Mouse (Mus musculus): ENCODE data around the gene Wdr77. TPM values are rescaled to one million over a fixed set of nuclear protein-coding genes. Genes with fewer than 3 reads are reported as not detected.
"Not testable (repeated sequence)": the region's sequence is repeated elsewhere in the genome, so short reads cannot be mapped to it uniquely, and the experiment has no call there.

The Wdr77 gene
- total RNA-seq (2014; rRNA removed) (56.4 and 65.1 TPM in 2 replicates), polyA plus RNA-seq (2015; fragmentation: Nextera tagmentation; extraction: Ambion mirVana) (87.9 and 88.1 TPM in 2 replicates)

DNA sequence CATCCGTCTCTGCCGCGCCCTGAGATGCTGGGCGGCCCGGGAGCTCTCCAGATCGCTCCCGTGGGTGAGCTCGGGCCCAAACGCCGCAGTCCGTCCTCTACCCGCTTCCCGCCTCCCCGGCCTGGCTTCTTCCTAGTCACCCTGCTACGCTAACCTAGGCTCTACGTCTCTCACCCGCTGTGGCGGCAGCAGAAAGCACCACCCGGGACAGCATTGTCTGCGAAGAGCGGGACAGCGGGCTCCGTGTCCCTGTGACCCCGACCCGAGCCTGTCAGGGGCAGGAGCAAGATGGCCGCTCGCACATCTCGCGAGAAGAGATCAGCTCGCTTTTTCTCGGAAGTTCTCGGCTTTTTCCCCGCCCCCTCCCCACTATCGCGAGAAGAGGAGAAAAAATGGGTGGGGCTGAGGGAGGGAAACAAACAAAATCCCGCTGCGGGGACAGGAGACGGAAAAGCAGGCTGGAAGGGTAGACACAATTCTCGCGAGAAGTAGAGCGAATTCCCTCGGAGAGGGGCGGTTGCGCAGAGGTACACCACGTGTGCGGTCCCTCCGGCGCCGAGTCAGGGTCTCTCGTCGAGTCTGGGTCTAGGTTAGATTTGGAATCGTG lies at the start of gene Wdr77:
Gene Wdr77, plus strand, starts transcription at position 396 of the 607 bp plus-strand sequence.
- no peaks in the 10 kb centered on the region for H3K27me3 ChIP-seq (ENCODE audit: insufficient read depth, low read length)
- H3K9ac ChIP-seq (replicated peaks; ENCODE audit: low read length, poor library complexity, severe bottlenecking): peak within 1 kb of the TSS; percentile 99
- 0 out of 2 replicates have a peak, but pooled peaks cover 4% of the 10 kb centered on the region for H3K4me1 ChIP-seq (ENCODE audit: insufficient read depth, low read length)
- peak; percentile 99 for DNase-seq (ENCODE audit: low spot score)
- H3K4me3 ChIP-seq (ENCODE audit: low read depth, low read length): peak within 1 kb of the TSS; percentile 95
- peak within 1 kb of the TSS; percentile 73 for H3K4me2 ChIP-seq (ENCODE audit: low read depth, low read length, poor library complexity, severe bottlenecking)
- under 1% methylated on average over 50 of the region's 52 CpGs for WGBS
- no peaks in the 10 kb centered on the region for H3K9me3 ChIP-seq (ENCODE audit: low read length)
- peaks cover 24% of the 10 kb centered on the region for H3K36me3 ChIP-seq (ENCODE audit: insufficient read depth, low read length)
- TF ChIP-seq CTCF (IDR thresholded peaks at IDR 0.05): no peak
- peak; percentile 97 for ATAC-seq (ENCODE audit: low FRiP score)
- peak within 1 kb of the TSS; percentile 86 for H3K27ac ChIP-seq (ENCODE audit: low read depth, low read length)

GRCm38 (mm10) chr3:105910519-105911190 lies 48.5 kb upstream of the Wdr77 start:
- Histone ChIP-seq H3K4me3 (ENCODE audit: low read depth, low read length) (no peak overlapping the region), H3K9me3 (ENCODE audit: low read length) (no peaks in the 10 kb centered on the region), H3K27me3 (ENCODE audit: insufficient read depth, low read length) (no peaks in the 10 kb centered on the region), H3K27ac (ENCODE audit: low read depth, low read length) (no peak overlapping the region), H3K36me3 (ENCODE audit: insufficient read depth, low read length) (no peaks in the 10 kb centered on the region), H3K4me2 (ENCODE audit: low read depth, low read length, poor library complexity, severe bottlenecking) (no peak overlapping the region), H3K9ac (replicated peaks; ENCODE audit: low read length, poor library complexity, severe bottlenecking) (no peak overlapping the region), H3K4me1 (ENCODE audit: insufficient read depth, low read length) (no peaks in the 10 kb centered on the region)
- ATAC-seq (ENCODE audit: low FRiP score) (no peak), DNase-seq (ENCODE audit: low spot score) (no peak)
- WGBS: 81% methylated on average over 11 of the region's 11 CpGs
- TF ChIP-seq CTCF (IDR thresholded peaks at IDR 0.05): no peak

- no peak overlapping the region for H3K4me3 ChIP-seq (ENCODE audit: low read depth, low read length)
- WGBS: 88% methylated on average over 9 of the region's 9 CpGs
- H3K9me3 ChIP-seq (ENCODE audit: low read length): no peaks in the 10 kb centered on the region
- DNase-seq (ENCODE audit: low spot score): no peak
- ATAC-seq (ENCODE audit: low FRiP score): no peak
- no peaks in the 10 kb centered on the region for H3K36me3 ChIP-seq (ENCODE audit: insufficient read depth, low read length)
- no peak overlapping the region for H3K4me2 ChIP-seq (ENCODE audit: low read depth, low read length, poor library complexity, severe bottlenecking)
- H3K9ac ChIP-seq (replicated peaks; ENCODE audit: low read length, poor library complexity, severe bottlenecking): no peak overlapping the region
- H3K27me3 ChIP-seq (ENCODE audit: insufficient read depth, low read length): no peaks in the 10 kb centered on the region
- H3K27ac ChIP-seq (ENCODE audit: low read depth, low read length): no peak overlapping the region
- no peak for TF ChIP-seq CTCF (IDR thresholded peaks at IDR 0.05)
- no peaks in the 10 kb centered on the region for H3K4me1 ChIP-seq (ENCODE audit: insufficient read depth, low read length)
Measured at GRCm38 (mm10) chr3:105912097-105912880, 46.9 kb upstream of the Wdr77 start.

GRCm38 (mm10) chr3:105913839-105914681 lies 45.1 kb upstream of the Wdr77 start:
- Histone ChIP-seq H3K9me3 (ENCODE audit: low read length) (no peaks in the 10 kb centered on the region), H3K4me3 (ENCODE audit: low read depth, low read length) (no peak overlapping the region), H3K36me3 (ENCODE audit: insufficient read depth, low read length) (no peaks in the 10 kb centered on the region), H3K9ac (replicated peaks; ENCODE audit: low read length, poor library complexity, severe bottlenecking) (no peak overlapping the region), H3K27me3 (ENCODE audit: insufficient read depth, low read length) (no peaks in the 10 kb centered on the region), H3K4me1 (ENCODE audit: insufficient read depth, low read length) (no peaks in the 10 kb centered on the region), H3K4me2 (ENCODE audit: low read depth, low read length, poor library complexity, severe bottlenecking) (no peak overlapping the region), H3K27ac (ENCODE audit: low read depth, low read length) (no peak overlapping the region)
- 82% methylated on average over 10 of the region's 10 CpGs for WGBS
- no peak for DNase-seq (ENCODE audit: low spot score)
- TF ChIP-seq CTCF (IDR thresholded peaks at IDR 0.05): no peak
- no peak for ATAC-seq (ENCODE audit: low FRiP score)

DNA sequence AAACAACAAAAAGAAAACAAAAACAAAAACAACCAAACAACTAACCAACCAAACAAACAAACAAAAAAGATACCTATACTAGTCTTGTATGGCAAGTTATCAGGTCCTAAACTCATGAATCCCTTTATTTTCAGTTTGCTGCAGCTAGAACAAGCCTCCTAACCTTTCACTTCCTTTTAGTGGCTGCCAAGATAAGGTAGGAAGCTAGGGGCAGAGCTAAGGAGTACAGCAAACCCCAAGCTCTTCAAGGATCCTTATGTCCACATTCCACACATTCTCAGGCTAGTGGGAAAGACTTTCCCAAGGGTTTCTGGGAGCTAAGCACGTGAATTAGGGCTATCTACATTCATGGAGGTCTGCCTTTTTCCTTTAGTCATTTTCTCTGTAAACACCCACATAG lies 43.9 kb upstream of the Wdr77 start:
- Histone ChIP-seq H3K4me1 (ENCODE audit: insufficient read depth, low read length) (no peaks in the 10 kb centered on the region), H3K9ac (replicated peaks; ENCODE audit: low read length, poor library complexity, severe bottlenecking) (no peak overlapping the region), H3K27ac (ENCODE audit: low read depth, low read length) (no peak overlapping the region), H3K4me3 (ENCODE audit: low read depth, low read length) (no peak overlapping the region), H3K27me3 (ENCODE audit: insufficient read depth, low read length) (no peaks in the 10 kb centered on the region), H3K4me2 (ENCODE audit: low read depth, low read length, poor library complexity, severe bottlenecking) (no peak overlapping the region), H3K9me3 (ENCODE audit: low read length) (no peaks in the 10 kb centered on the region), H3K36me3 (ENCODE audit: insufficient read depth, low read length) (no peaks in the 10 kb centered on the region)
- no peak for TF ChIP-seq CTCF (IDR thresholded peaks at IDR 0.05)
- 41% methylated on average over 1 of the region's 1 CpGs for WGBS
- no peak for ATAC-seq (ENCODE audit: low FRiP score)
- no peak for DNase-seq (ENCODE audit: low spot score)

- not testable (repeated sequence) for H3K27me3 ChIP-seq (ENCODE audit: insufficient read depth, low read length); H3K27ac ChIP-seq (ENCODE audit: low read depth, low read length); H3K36me3 ChIP-seq (ENCODE audit: insufficient read depth, low read length); H3K4me1 ChIP-seq (ENCODE audit: insufficient read depth, low read length); H3K4me3 ChIP-seq (ENCODE audit: low read depth, low read length); H3K4me2 ChIP-seq (ENCODE audit: low read depth, low read length, poor library complexity, severe bottlenecking); ATAC-seq (ENCODE audit: low FRiP score); DNase-seq (ENCODE audit: low spot score); H3K9ac ChIP-seq (replicated peaks; ENCODE audit: low read length, poor library complexity, severe bottlenecking); H3K9me3 ChIP-seq (ENCODE audit: low read length)
Measured at GRCm38 (mm10) chr3:105916455-105916854, 42.7 kb upstream of the Wdr77 start.

Data from midbrain, postnatal 0 days (tissue).